Mouse (Mus musculus) embryonic facial prominence, embryonic 15.5 days (tissue): ENCODE data around the gene Cgnl1. TPM values are rescaled to one million over a fixed set of nuclear protein-coding genes. Genes with fewer than 3 reads are reported as not detected.

Experiments
- ATAC-seq: fragments of 200-750 bp; cut with Nextera tagmentation; 2 replicates; pipeline ENCODE4 v1.8.0; 2017; ENCODE audit warnings: low read depth, moderate TSS enrichment; ENCODE audit not compliant: insufficient number of reproducible peaks, low FRiP score, low TSS enrichment
- H3K27ac ChIP-seq: fragments of 300-500 bp; sonication (generic); replicated peaks from 2 replicates; pipeline ENCODE4 v1.5.1; 2015; ENCODE audit warnings: mild to moderate bottlenecking, inconsistent platforms
- H3K27me3 ChIP-seq: fragments of 300-500 bp; sonication (generic); 2 replicates; pipeline ENCODE4 v1.6.1; 2015; ENCODE audit warnings: inconsistent platforms
- H3K36me3 ChIP-seq: fragments of 300-500 bp; sonication (generic); 2 replicates; pipeline ENCODE4 v1.6.1; 2015; ENCODE audit warnings: mild to moderate bottlenecking, inconsistent platforms
- H3K4me1 ChIP-seq: fragments of 300-500 bp; sonication (generic); 2 replicates; pipeline ENCODE4 v1.6.1; 2015; ENCODE audit warnings: inconsistent platforms
- H3K4me2 ChIP-seq: fragments of 300-500 bp; sonication (generic); replicated peaks from 2 replicates; pipeline ENCODE4 v1.6.1; 2015; ENCODE audit warnings: mild to moderate bottlenecking, inconsistent platforms
- H3K4me3 ChIP-seq: fragments of 300-500 bp; sonication (generic); replicated peaks from 2 replicates; pipeline ENCODE4 v1.5.1; 2015; ENCODE audit warnings: mild to moderate bottlenecking, inconsistent platforms
- H3K9ac ChIP-seq: fragments of 300-500 bp; sonication (generic); 2 replicates; pipeline ENCODE4 v1.6.1; 2015; ENCODE audit warnings: inconsistent platforms
- H3K9me3 ChIP-seq: fragments of 300-500 bp; sonication (generic); replicated peaks from 2 replicates; pipeline ENCODE4 v1.6.1; 2016; ENCODE audit warnings: inconsistent platforms
- WGBS: fragments of 180-500 bp; shearing (Covaris S2); methylation state at CpG from one replicate; pipeline ENCODE4 v1.1.7; 2015; 5-methylcytosine and 5-hydroxymethylcytosine counted together
- polyA plus RNA-seq: library from polyadenylated mRNA; unstranded; fragments of >200 nt; fragmentation: Nextera tagmentation; extraction: Ambion mirVana; gene quantifications from 2 replicates; pipeline ENCODE4 v1.2.1, GENCODE M21; 2015

Cgnl1 gene
- polyA plus RNA-seq, 1 experiment from 2014 or later: 10.8 TPM

DNA sequence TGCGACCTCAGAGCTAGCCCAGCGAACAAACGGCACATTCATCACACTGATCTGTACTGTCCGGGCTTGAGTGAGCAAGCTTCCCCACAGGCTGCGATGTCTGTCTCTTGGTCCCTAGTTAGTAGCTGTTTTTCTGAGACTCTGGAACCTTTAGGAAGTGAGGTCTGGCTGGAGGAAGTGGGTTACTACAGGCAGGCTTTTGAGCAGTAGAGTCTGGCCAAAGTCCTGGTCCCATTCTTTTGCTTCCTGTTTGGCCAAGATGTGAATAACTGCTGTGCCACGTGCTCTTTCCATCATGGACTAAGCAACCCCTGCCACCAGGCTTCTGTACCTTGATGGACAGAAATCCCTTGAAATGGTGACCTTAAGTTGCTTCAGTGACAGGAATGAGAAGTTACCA lies 174.5 kb downstream of the Cgnl1 start:
- Histone ChIP-seq H3K27me3 (no peaks in the 10 kb centered on the region), H3K4me1 (peaks cover 15% of the 10 kb centered on the region; the same call in 1 of the 2 replicates), H3K9ac (no peak overlapping the region), H3K4me3 (no peak overlapping the region), H3K9me3 (no peaks in the 10 kb centered on the region), H3K27ac (no peak overlapping the region), H3K4me2 (no peak overlapping the region), H3K36me3 (no peaks in the 10 kb centered on the region)
- WGBS: 47% methylated on average over 6 of the region's 6 CpGs
- ATAC-seq: no peak

DNA sequence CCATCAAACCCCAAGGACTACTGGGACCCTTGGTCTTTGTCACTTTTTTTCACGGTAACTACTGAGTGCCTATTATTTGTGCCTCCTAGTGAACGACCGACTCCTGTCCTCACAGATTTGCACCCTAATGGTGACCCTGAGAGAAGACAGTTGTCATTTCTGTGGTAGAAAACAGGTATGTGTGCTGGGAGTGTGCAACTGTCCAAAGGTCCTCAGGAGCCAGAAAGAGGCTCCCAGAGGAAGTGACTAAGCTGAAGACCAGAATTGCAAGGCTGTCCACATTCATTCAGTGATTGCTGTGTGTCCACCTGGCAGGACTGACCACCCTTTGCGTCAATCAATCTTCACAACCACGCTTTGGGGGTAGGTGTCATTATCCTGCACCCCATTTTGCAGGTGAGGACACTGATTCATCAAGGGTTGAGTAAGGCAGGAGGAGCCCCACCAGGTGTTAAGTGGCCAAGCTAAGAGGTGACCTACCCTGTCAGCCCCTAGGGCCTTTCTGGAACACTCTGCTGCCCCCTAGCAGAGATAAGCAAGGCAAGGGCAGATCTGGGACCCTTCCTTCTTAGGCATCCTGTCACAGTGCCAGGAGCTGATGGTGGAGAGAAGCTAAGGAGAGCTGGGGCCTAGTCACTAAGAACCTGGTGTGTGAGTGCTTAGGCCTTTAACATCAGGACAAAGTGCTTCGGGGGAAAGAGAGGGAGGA lies 178.7 kb downstream of the Cgnl1 start:
- H3K4me1 ChIP-seq: peaks cover 15% of the 10 kb centered on the region; the same call in 1 of the 2 replicates
- H3K4me3 ChIP-seq: peak overlapping the region; percentile 56
- H3K27me3 ChIP-seq: no peaks in the 10 kb centered on the region
- no peaks in the 10 kb centered on the region for H3K36me3 ChIP-seq
- peak overlapping the region; percentile 37 for H3K9ac ChIP-seq
- ATAC-seq: no peak
- no peak overlapping the region for H3K27ac ChIP-seq
- no peaks in the 10 kb centered on the region for H3K9me3 ChIP-seq
- WGBS: 31% methylated on average over 6 of the region's 6 CpGs
- peak overlapping the region; percentile 77 for H3K4me2 ChIP-seq

DNA sequence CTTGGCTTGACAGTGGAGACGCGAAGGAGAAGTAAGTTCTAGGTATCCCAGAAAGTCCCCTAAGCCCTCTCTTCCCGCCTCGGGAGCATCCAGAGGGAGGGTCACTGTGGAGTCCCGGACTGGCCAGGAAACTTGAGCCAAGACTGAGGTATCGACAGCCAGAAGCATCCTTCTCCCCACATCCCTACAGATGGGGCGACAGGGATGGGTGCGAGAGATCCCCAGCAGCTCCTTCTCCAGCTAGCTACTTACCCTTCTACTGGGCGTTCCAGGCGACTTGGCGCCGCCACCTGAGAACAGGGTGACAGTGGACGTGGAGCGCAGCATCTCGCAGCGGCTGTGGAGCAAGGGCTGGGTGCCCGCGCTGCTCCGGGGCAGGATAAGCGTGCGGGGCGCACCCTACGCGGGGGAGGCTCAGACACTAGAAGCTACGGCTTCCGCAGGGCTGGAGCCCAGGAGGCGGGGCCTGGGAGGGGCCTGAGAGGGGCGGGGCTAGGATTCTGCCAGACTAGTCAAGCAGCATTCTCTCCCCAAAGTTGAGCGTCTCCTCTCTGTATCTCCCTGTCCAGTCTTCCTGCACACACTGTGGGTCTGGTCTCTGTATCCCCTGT lies 179.4 kb downstream of the Cgnl1 start, which contains the start of gene Myzap:
Gene Myzap, minus strand, starts transcription at position 423 of the 611 bp plus-strand sequence.
- peak; percentile 90 for ATAC-seq
- Histone ChIP-seq H3K9me3 (no peaks in the 10 kb centered on the region), H3K27me3 (no peaks in the 10 kb centered on the region), H3K4me1 (peaks cover 15% of the 10 kb centered on the region; the same call in 1 of the 2 replicates), H3K9ac (peak within 1 kb of the TSS; percentile 37), H3K27ac (no peak within 1 kb of the TSS), H3K36me3 (no peaks in the 10 kb centered on the region), H3K4me3 (peak within 1 kb of the TSS; percentile 56), H3K4me2 (peak within 1 kb of the TSS; percentile 77)
- 1% methylated on average over 28 of the region's 29 CpGs for WGBS

DNA sequence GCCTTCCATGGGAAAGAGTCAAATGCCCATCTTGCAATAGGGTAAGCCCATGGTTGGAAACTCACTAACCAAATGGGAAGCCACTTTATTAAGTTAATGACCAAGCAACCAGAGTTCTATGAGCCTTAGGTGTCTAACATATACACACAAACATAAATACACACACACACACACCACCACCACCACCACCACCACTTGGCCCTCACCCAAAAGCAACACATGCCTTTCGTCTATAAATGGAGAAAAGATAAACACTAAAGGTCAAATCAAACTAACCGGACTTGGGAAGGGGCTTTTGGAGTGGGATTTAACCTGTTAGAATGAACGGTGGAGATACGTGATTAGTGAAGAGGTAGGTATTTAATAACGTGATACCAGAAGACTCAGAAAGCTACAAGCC lies 180.3 kb downstream of the Cgnl1 start:
- peak overlapping the region; percentile 77; the same call in 1 of the 2 replicates for H3K4me2 ChIP-seq
- 59% methylated on average over 5 of the region's 5 CpGs for WGBS
- no peaks in the 10 kb centered on the region for H3K36me3 ChIP-seq
- peaks cover 15% of the 10 kb centered on the region; the same call in 1 of the 2 replicates for H3K4me1 ChIP-seq
- no peak overlapping the region for H3K9ac ChIP-seq
- ATAC-seq: no peak
- H3K27ac ChIP-seq: no peak overlapping the region
- H3K4me3 ChIP-seq: peak overlapping the region; percentile 56
- H3K27me3 ChIP-seq: no peaks in the 10 kb centered on the region
- H3K9me3 ChIP-seq: no peaks in the 10 kb centered on the region

DNA sequence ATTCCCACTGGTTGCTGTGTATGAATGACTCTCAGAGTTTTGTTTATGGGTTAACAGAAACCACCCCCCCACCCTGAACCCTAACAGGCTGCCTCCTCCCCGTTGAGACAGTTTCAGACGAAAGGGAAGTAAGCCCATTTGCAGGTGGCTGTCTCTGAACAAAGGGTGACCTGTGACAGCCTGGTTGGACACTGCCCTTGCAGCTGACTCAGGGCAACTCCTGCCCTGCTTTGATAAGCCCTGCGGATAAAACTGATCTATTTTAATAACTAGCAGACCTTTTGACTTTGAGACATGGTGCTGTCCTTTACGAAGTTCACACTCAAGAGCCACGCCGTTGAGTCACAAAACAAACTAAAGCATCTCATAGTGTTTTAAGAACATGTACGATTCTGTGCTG lies 181.6 kb downstream of the Cgnl1 start:
- no peak overlapping the region for H3K27ac ChIP-seq
- H3K27me3 ChIP-seq: no peaks in the 10 kb centered on the region
- ATAC-seq: no peak
- H3K4me2 ChIP-seq: no peak overlapping the region
- WGBS: 64% methylated on average over 7 of the region's 7 CpGs
- no peaks in the 10 kb centered on the region for H3K9me3 ChIP-seq
- H3K4me3 ChIP-seq: no peak overlapping the region
- peaks cover 15% of the 10 kb centered on the region; the same call in 1 of the 2 replicates for H3K4me1 ChIP-seq
- H3K36me3 ChIP-seq: no peaks in the 10 kb centered on the region
- H3K9ac ChIP-seq: no peak overlapping the region

DNA sequence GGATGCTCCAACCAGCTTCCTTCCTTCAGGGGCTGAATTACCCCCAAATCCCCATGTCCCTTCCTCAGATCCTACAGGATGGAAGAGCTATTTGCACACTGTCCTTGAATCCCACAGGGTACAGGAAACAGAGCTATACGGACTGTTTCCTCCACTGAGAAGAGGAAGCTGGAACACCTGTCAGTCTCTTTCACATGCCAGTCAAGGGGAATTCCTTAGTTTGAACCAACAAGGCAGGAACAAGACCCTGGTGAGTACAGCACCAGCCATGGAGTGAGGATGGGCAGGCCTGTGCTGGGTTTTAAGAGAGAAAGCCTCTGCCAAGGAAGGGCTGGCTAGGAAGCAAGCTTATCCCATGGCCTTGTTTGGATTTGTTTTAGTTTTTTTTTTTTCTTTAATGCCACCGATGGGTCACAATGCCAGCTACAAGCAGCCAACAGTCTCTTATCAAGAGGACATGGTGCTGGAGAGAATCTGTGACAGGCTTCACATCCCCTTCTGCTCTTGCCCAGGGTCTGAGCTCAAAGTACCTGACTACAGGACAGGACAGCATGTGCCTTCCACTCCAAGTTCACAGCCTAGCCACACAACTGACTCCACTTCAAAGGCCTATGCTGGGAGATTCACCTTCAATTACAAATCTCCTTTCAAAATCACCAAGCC lies 182.3 kb downstream of the Cgnl1 start:
- ATAC-seq: no peak
- Histone ChIP-seq H3K9ac (no peak overlapping the region), H3K4me3 (no peak overlapping the region), H3K27ac (no peak overlapping the region), H3K36me3 (no peaks in the 10 kb centered on the region), H3K27me3 (no peaks in the 10 kb centered on the region), H3K4me2 (no peak overlapping the region), H3K9me3 (no peaks in the 10 kb centered on the region), H3K4me1 (peaks cover 15% of the 10 kb centered on the region; the same call in 1 of the 2 replicates)
- 55% methylated on average over 2 of the region's 2 CpGs for WGBS

DNA sequence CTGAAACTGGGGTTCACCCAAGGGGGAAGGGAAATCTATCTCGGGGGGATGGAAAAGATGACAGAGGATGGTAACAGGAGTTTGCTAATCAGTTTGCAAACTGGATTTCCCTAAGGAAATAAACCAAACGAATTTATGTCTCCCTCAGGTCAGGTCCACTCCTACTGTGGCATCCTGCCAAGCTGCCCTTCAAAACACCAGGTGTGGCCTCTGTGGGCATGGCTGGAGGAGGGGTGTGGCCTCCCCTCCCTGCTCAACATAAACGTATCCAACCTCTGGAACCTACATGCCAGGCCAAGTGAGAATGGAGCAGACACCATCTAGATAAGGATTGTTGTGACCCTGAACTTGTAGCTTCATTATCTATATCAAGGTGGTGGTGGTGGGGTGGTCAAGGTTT lies 185.0 kb downstream of the Cgnl1 start:
- H3K4me2 ChIP-seq: no peak overlapping the region
- no peak for ATAC-seq
- H3K4me3 ChIP-seq: no peak overlapping the region
- no peak overlapping the region for H3K27ac ChIP-seq
- no peaks in the 10 kb centered on the region for H3K4me1 ChIP-seq
- H3K9ac ChIP-seq: no peak overlapping the region
- 48% methylated on average over 3 of the region's 3 CpGs for WGBS
- no peaks in the 10 kb centered on the region for H3K36me3 ChIP-seq
- no peaks in the 10 kb centered on the region for H3K9me3 ChIP-seq
- no peaks in the 10 kb centered on the region for H3K27me3 ChIP-seq

DNA sequence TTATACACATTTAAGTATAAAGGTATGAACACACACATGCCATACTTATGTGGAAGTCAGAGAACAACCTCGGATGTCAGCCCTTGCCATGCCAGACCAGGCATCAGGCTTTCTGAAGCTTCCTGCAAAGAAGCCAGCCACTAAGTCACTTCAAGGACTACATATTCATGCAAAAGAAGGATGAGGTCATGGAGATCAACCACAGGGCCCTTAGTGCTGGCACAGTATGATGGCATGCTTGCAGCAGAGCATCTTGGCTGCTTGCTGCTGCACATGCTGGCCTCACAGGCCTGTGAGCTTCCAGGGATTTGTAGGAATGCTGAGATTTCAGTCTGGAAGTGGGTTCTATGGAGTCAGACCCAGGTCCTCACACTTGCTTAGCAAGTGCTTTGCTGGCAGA lies 188.6 kb downstream of the Cgnl1 start:
- 0 out of 2 replicates have a peak, but pooled peaks cover 8% of the 10 kb centered on the region for H3K4me1 ChIP-seq
- H3K9me3 ChIP-seq: no peaks in the 10 kb centered on the region
- H3K27me3 ChIP-seq: no peaks in the 10 kb centered on the region
- no peak overlapping the region for H3K4me2 ChIP-seq
- WGBS: 67% methylated on average over 1 of the region's 1 CpGs
- H3K36me3 ChIP-seq: no peaks in the 10 kb centered on the region
- H3K4me3 ChIP-seq: no peak overlapping the region
- no peak overlapping the region for H3K27ac ChIP-seq
- no peak for ATAC-seq
- no peak overlapping the region for H3K9ac ChIP-seq

DNA sequence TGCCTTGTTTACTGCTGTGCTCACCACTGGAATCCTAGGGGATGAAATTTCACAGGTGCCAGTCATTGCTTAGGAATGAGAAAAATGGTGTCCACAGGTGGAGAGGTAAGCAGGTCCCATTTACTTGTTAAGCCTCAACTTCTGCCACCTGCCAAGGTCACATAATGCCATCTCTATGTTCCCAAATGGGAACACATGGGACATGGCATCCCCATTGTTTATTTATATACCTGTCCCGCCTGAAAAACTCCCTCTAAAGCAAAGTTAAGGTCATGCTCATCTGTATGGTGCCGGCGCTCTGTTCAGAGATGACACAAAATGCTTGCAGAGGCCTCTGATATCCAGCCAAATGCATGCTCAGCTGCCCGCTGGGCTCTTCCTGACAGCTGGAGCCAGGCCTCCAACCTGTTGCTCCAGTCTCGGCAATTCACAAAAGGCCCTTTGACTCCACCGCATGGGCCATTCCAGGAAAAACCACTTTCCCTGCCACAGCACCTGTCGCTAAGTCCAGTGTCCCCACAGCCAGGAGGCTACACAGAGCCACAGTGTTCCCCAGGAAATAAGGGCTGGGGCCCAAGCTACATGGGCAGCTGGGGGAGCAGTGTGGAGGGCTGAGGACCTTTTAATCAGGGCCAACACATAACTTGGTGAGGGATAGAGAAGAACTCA lies 192.4 kb downstream of the Cgnl1 start:
- Histone ChIP-seq H3K9me3 (no peaks in the 10 kb centered on the region), H3K4me1 (0 out of 2 replicates have a peak, but pooled peaks cover 8% of the 10 kb centered on the region), H3K27ac (0 out of 2 replicates have a peak overlapping the region, but pooled peaks have one; percentile 22), H3K4me3 (no peak overlapping the region), H3K27me3 (no peaks in the 10 kb centered on the region), H3K9ac (no peak overlapping the region), H3K4me2 (no peak overlapping the region), H3K36me3 (no peaks in the 10 kb centered on the region)
- WGBS: 50% methylated on average over 7 of the region's 7 CpGs
- peak; percentile 29; the same call in 1 of the 2 replicates for ATAC-seq
